Mouse (Mus musculus): ENCODE measurements at regions not wholly inside any gene's neighbourhood (a gene's known extent, or its start where the extent isn't known, plus 50 kb on each side); places are given as distances from the start of the nearest gene placed in this dataset.
A peak's percentile ranks its signal among the peaks of the same experiment; 100 is the strongest.
"Not testable (repeated sequence)": the region's sequence is repeated elsewhere in the genome, so short reads cannot be mapped to it uniquely, and the experiment has no call there.

GRCm38 (mm10) chr16:20936722-20937121, 202.4 kb upstream of the Thpo start:
- Histone ChIP-seq H3K4me1 (replicated peaks) (no peaks in the 10 kb centered on the region), H3K9ac (replicated peaks) (no peak overlapping the region), H3K4me2 (replicated peaks) (no peak overlapping the region), H3K9me3 (no peaks in the 10 kb centered on the region), H3K36me3 (no peaks in the 10 kb centered on the region), H3K27ac (no peak overlapping the region), H3K4me3 (replicated peaks) (no peak overlapping the region), H3K27me3 (no peaks in the 10 kb centered on the region)
- WGBS: 88% methylated on average over 1 of the region's 1 CpGs
- no peak for ATAC-seq

GRCm38 (mm10) chr16:20934846-20935245, 200.5 kb upstream of the Thpo start:
- not testable (repeated sequence) for H3K9ac ChIP-seq (replicated peaks); H3K4me2 ChIP-seq (replicated peaks); H3K27me3 ChIP-seq; H3K27ac ChIP-seq; H3K9me3 ChIP-seq; ATAC-seq; H3K4me3 ChIP-seq (replicated peaks); H3K4me1 ChIP-seq (replicated peaks); H3K36me3 ChIP-seq

- not testable (repeated sequence) for H3K4me1 ChIP-seq (replicated peaks); H3K4me2 ChIP-seq (replicated peaks); H3K9ac ChIP-seq (replicated peaks); H3K27ac ChIP-seq; H3K4me3 ChIP-seq (replicated peaks); H3K9me3 ChIP-seq; H3K36me3 ChIP-seq; H3K27me3 ChIP-seq; ATAC-seq
- WGBS: 90% methylated on average over 5 of the region's 5 CpGs
These were observed 195.7 kb upstream of the Thpo start for GRCm38 (mm10) chr16:20930003-20930402.

GRCm38 (mm10) chr16:20925776-20926175, 191.5 kb upstream of the Thpo start:
- not testable (repeated sequence) for H3K9me3 ChIP-seq; H3K27me3 ChIP-seq; H3K27ac ChIP-seq; H3K4me3 ChIP-seq (replicated peaks); ATAC-seq; H3K4me2 ChIP-seq (replicated peaks); H3K36me3 ChIP-seq; H3K4me1 ChIP-seq (replicated peaks); H3K9ac ChIP-seq (replicated peaks)

- not testable (repeated sequence) for H3K4me2 ChIP-seq (replicated peaks); H3K27ac ChIP-seq; H3K9me3 ChIP-seq; H3K9ac ChIP-seq (replicated peaks); ATAC-seq; H3K4me1 ChIP-seq (replicated peaks); H3K36me3 ChIP-seq; H3K27me3 ChIP-seq; H3K4me3 ChIP-seq (replicated peaks)
- WGBS: 81% methylated on average over 3 of the region's 3 CpGs
These were observed 176.6 kb upstream of the Thpo start for GRCm38 (mm10) chr16:20910864-20911263.

DNA sequence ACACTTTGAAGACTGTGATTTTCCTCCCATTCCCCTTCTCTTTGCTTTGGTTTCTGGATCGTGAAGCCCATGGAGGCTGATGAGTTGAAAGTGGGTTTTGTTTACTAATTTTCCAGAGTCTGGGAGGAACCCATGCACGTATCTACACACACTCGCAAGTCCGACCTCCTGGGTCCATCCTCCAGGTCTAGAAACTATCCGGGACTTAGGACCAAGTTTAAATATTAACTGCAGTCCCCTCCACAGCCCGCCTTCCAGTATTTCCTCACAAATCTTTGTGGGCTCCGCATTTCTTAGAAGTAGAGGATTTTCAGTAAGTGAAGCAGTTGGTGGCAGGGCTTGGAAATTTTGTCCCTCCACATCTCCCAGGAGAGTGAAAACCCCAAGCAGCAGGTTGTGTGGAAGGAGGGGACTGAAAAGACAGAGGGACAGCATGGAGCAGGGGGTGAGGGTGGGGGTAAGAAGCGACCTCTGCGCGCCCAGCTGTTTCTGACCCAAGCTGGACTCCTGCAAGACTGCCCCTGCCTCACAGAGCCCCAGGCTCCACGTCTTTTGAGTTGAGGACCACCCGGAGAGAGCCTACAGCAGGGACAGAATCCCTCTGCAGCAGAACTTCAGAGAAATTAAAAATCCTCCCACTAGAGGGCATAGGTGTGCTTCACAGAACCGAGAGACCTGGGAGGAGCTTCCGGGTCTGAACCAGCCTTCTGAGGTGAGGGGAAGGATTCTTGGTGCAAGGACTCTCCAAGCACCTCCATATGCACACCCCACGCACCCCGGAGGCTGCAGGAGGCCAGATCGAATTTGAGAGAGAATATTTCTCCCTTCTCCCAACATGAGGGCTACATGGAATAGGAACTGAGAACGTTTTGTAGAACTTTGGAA, 174.4 kb upstream of the Thpo start:
- WGBS: 42% methylated on average over 18 of the region's 18 CpGs
- not testable (repeated sequence) for H3K4me1 ChIP-seq (replicated peaks); H3K9me3 ChIP-seq; H3K36me3 ChIP-seq; H3K9ac ChIP-seq (replicated peaks); H3K4me3 ChIP-seq (replicated peaks); H3K27me3 ChIP-seq; H3K27ac ChIP-seq; H3K4me2 ChIP-seq (replicated peaks)
- peak; percentile 65 for ATAC-seq

- Histone ChIP-seq H3K27ac (no peak overlapping the region), H3K27me3 (no peaks in the 10 kb centered on the region), H3K9me3 (no peaks in the 10 kb centered on the region), H3K36me3 (no peaks in the 10 kb centered on the region), H3K4me1 (replicated peaks) (no peaks in the 10 kb centered on the region), H3K9ac (replicated peaks) (no peak overlapping the region), H3K4me2 (replicated peaks) (no peak overlapping the region), H3K4me3 (replicated peaks) (no peak overlapping the region)
- 68% methylated on average over 2 of the region's 2 CpGs for WGBS
- ATAC-seq: no peak
These were observed 161.4 kb upstream of the Thpo start for GRCm38 (mm10) chr16:20895734-20896133.

DNA sequence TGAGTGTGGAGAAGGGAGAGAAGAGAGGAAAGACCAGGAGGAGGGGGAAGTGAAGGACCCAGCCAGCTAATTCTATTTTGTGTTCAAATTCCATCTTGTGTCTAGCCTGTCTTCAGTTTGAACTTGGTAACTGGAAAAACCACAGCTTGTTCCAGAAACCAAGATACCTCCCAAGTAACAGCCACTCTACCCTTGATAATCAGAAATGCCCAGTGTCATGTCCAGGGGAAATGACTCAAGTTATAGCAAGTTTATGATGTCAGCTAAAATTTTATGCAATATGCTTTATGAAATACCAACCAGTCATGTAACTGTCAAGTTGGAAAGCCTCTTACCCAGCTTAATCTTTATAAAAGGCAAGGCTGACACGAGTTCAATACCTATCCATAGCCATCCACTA, 137.4 kb upstream of the Thpo start:
- ATAC-seq: no peak

DNA sequence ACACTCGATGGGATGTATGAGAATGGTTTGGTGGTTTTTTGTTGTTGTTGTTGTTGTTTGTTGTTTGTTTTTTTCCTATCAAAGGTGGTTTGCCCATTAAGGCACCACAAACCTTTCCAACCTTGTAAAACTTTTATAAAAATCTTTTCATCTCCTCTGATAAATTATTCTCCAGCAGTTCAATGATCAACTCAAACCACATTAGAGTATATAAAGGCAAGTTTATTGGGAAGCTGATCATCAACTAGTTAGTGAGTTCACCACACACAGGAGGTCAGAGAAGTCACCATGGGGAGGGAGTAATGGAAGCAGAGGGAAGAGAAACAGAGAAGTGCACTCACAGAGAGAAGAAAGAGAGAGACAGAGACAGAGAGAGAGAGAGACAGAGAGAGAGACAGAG, 132.5 kb upstream of the Thpo start:
- H3K4me2 ChIP-seq (replicated peaks): no peak overlapping the region
- no peak overlapping the region for H3K27ac ChIP-seq
- no peak overlapping the region for H3K4me3 ChIP-seq (replicated peaks)
- no peaks in the 10 kb centered on the region for H3K4me1 ChIP-seq (replicated peaks)
- 90% methylated on average over 1 of the region's 1 CpGs for WGBS
- no peak overlapping the region for H3K9ac ChIP-seq (replicated peaks)
- no peaks in the 10 kb centered on the region for H3K27me3 ChIP-seq
- H3K36me3 ChIP-seq: no peaks in the 10 kb centered on the region
- ATAC-seq: no peak
- H3K9me3 ChIP-seq: no peaks in the 10 kb centered on the region

More for the DNA sequence above, 137.4 kb upstream of the Thpo start:
- H3K4me3 ChIP-seq (replicated peaks): no peak overlapping the region
- no peak overlapping the region for H3K9ac ChIP-seq (replicated peaks)
- H3K4me2 ChIP-seq (replicated peaks): no peak overlapping the region
- H3K27ac ChIP-seq: no peak overlapping the region
- H3K36me3 ChIP-seq: no peaks in the 10 kb centered on the region
- H3K27me3 ChIP-seq: no peaks in the 10 kb centered on the region
- 47% methylated on average over 1 of the region's 1 CpGs for WGBS
- no peaks in the 10 kb centered on the region for H3K4me1 ChIP-seq (replicated peaks)
- H3K9me3 ChIP-seq: no peaks in the 10 kb centered on the region

GRCm38 (mm10) chr16:20861256-20861655, 126.9 kb upstream of the Thpo start:
- no peak overlapping the region for H3K4me2 ChIP-seq (replicated peaks)
- ATAC-seq: no peak
- H3K4me1 ChIP-seq (replicated peaks): no peaks in the 10 kb centered on the region
- 96% methylated on average over 4 of the region's 4 CpGs for WGBS
- no peaks in the 10 kb centered on the region for H3K9me3 ChIP-seq
- H3K27ac ChIP-seq: no peak overlapping the region
- no peak overlapping the region for H3K9ac ChIP-seq (replicated peaks)
- H3K27me3 ChIP-seq: no peaks in the 10 kb centered on the region
- no peak overlapping the region for H3K4me3 ChIP-seq (replicated peaks)
- H3K36me3 ChIP-seq: no peaks in the 10 kb centered on the region

GRCm38 (mm10) chr16:20860606-20861005, 126.3 kb upstream of the Thpo start:
- H3K4me3 ChIP-seq (replicated peaks); ATAC-seq; H3K4me2 ChIP-seq (replicated peaks); H3K9ac ChIP-seq (replicated peaks); H3K9me3 ChIP-seq; H3K4me1 ChIP-seq (replicated peaks); H3K27ac ChIP-seq; H3K27me3 ChIP-seq; H3K36me3 ChIP-seq: not testable (repeated sequence)
- WGBS: 86% methylated on average over 3 of the region's 3 CpGs

GRCm38 (mm10) chr16:20854696-20855213, 120.4 kb upstream of the Thpo start:
- no peak overlapping the region for H3K9ac ChIP-seq (replicated peaks)
- H3K4me1 ChIP-seq (replicated peaks): no peaks in the 10 kb centered on the region
- no peak overlapping the region for H3K27ac ChIP-seq
- H3K9me3 ChIP-seq: no peaks in the 10 kb centered on the region
- H3K4me2 ChIP-seq (replicated peaks): no peak overlapping the region
- no peaks in the 10 kb centered on the region for H3K36me3 ChIP-seq
- 39% methylated on average over 1 of the region's 1 CpGs for WGBS
- no peak for ATAC-seq
- no peaks in the 10 kb centered on the region for H3K27me3 ChIP-seq
- H3K4me3 ChIP-seq (replicated peaks): no peak overlapping the region

GRCm38 (mm10) chr16:20838151-20838550, 103.8 kb upstream of the Thpo start:
- Histone ChIP-seq H3K4me2 (replicated peaks) (no peak overlapping the region), H3K4me3 (replicated peaks) (no peak overlapping the region), H3K27me3 (no peaks in the 10 kb centered on the region), H3K36me3 (no peaks in the 10 kb centered on the region), H3K9ac (replicated peaks) (no peak overlapping the region), H3K27ac (no peak overlapping the region), H3K9me3 (no peaks in the 10 kb centered on the region), H3K4me1 (replicated peaks) (peaks cover 4% of the 10 kb centered on the region; the same call in 1 of the 2 replicates)
- WGBS: 43% methylated on average over 2 of the region's 2 CpGs
- no peak for ATAC-seq

All from midbrain, embryonic 13.5 days (tissue).